Mouse (Mus musculus) kidney, postnatal 0 days (tissue): Measurements from ENCODE around the gene Olfr186. TPM values are rescaled to one million over a fixed set of nuclear protein-coding genes. Genes with fewer than 3 reads are reported as not detected.
"Not testable (repeated sequence)": the region's sequence is repeated elsewhere in the genome, so short reads cannot be mapped to it uniquely, and the experiment has no call there.

ENCODE experiments used
- ATAC-seq: fragments of 200-750 bp; cut with Nextera tagmentation; replicated peaks from 2 replicates; pipeline ENCODE4 v1.8.0; 2017; ENCODE audit warnings: low read depth, moderate number of reproducible peaks, moderate TSS enrichment, moderate library complexity; ENCODE audit not compliant: low FRiP score
- DNase-seq: peaks from one replicate; pipeline ENCODE4 v3.0.0-alpha.2; 2016; ENCODE audit warnings: low spot score
- H3K27ac ChIP-seq: fragments of 300-500 bp; sonication (generic); 2 replicates; pipeline ENCODE4 v1.5.1; 2014; ENCODE audit warnings: mild to moderate bottlenecking
- H3K27me3 ChIP-seq: fragments of 300-500 bp; sonication (generic); 2 replicates; pipeline ENCODE4 v1.6.1; 2014; ENCODE audit warnings: low read length, mixed read lengths; ENCODE audit not compliant: insufficient read depth
- H3K36me3 ChIP-seq: fragments of 300-500 bp; sonication (generic); 2 replicates; pipeline ENCODE4 v1.6.1; 2014; ENCODE audit warnings: low read length, mixed read lengths; ENCODE audit not compliant: insufficient read depth
- H3K4me1 ChIP-seq: fragments of 300-500 bp; sonication (generic); replicated peaks from 2 replicates; pipeline ENCODE4 v1.6.1; 2014; ENCODE audit warnings: antibody characterized with exemption, low read length, mixed read lengths; ENCODE audit not compliant: insufficient read depth
- H3K4me2 ChIP-seq: fragments of 300-500 bp; sonication (generic); 2 replicates; pipeline ENCODE4 v1.6.1; 2014; ENCODE audit warnings: mild to moderate bottlenecking, low read length, moderate library complexity, mixed read lengths
- H3K4me3 ChIP-seq: fragments of 300-500 bp; sonication (generic); replicated peaks from 2 replicates; pipeline ENCODE4 v1.5.1; 2014; ENCODE audit warnings: low read depth, low read length
- H3K9ac ChIP-seq: fragments of 300-500 bp; sonication (generic); 2 replicates; pipeline ENCODE4 v1.6.1; 2014; ENCODE audit warnings: low read depth, low read length
- H3K9me3 ChIP-seq: fragments of 300-500 bp; sonication (generic); replicated peaks from 2 replicates; pipeline ENCODE4 v1.6.1; 2016; ENCODE audit warnings: low read length, inconsistent platforms, mixed read lengths
- CTCF ChIP-seq: IDR thresholded peaks from 2 replicates; pipeline ENCODE4 v1.5.1; 2016; ENCODE audit warnings: antibody characterized with exemption, low read depth, mild to moderate bottlenecking, moderate library complexity
- whole genome bisulfite sequencing: fragments of 180-500 bp; shearing (Covaris S2); extraction: QIAGEN DNeasy Blood & Tissue Kit; methylation state at CpG from one replicate; pipeline ENCODE4 v1.1.7; 2014; 5-methylcytosine and 5-hydroxymethylcytosine counted together
- polyA plus RNA-seq: library from polyadenylated mRNA; unstranded; fragments of >200 nt; fragmentation: Nextera tagmentation; extraction: Ambion mirVana; gene quantifications from 2 replicates; pipeline ENCODE4 v1.2.1, GENCODE M21; 2015

Olfr186 gene
- polyA plus RNA-seq, result not detected in 2 replicates

GRCm38 (mm10) chr16:59030191-59030590 lies at the start of gene Olfr186:
TSS of gene Olfr186 (minus strand) at chr16:59030291.
- Histone ChIP-seq H3K4me2 (no peak within 1 kb of the TSS), H3K9me3 (no peaks in the 10 kb centered on the region), H3K27ac (no peak within 1 kb of the TSS), H3K36me3 (no peaks in the 10 kb centered on the region), H3K27me3 (no peaks in the 10 kb centered on the region), H3K9ac (no peak within 1 kb of the TSS), H3K4me3 (no peak within 1 kb of the TSS), H3K4me1 (no peaks in the 10 kb centered on the region)
- no peak for TF ChIP-seq CTCF
- ATAC-seq (no peak), DNase-seq (no peak)
- WGBS, result 87% methylated on average over 4 of the region's 4 CpGs

- no peaks in the 10 kb centered on the region for H3K4me1 ChIP-seq
- H3K4me3 ChIP-seq, result no peak within 1 kb of the TSS
- no peaks in the 10 kb centered on the region for H3K27me3 ChIP-seq
- WGBS, result 84% methylated on average over 5 of the region's 5 CpGs
- H3K4me2 ChIP-seq, result no peak within 1 kb of the TSS
- ATAC-seq (no peak), DNase-seq (no peak)
- no peaks in the 10 kb centered on the region for H3K36me3 ChIP-seq
- no peak within 1 kb of the TSS for H3K9ac ChIP-seq
- no peak for TF ChIP-seq CTCF
- H3K9me3 ChIP-seq, result no peaks in the 10 kb centered on the region
- no peak within 1 kb of the TSS for H3K27ac ChIP-seq
Observed at GRCm38 (mm10) chr16:59077905-59078304, 47.8 kb upstream of the Olfr186 start, which contains the start of gene Olfr190. TSS of gene Olfr190 (minus strand) at chr16:59078005.

- DNase-seq (no peak), ATAC-seq (no peak)
- no peak overlapping the region for H3K4me3 ChIP-seq
- no peaks in the 10 kb centered on the region for H3K4me1 ChIP-seq
- TF ChIP-seq CTCF, result no peak
- H3K36me3 ChIP-seq, result no peaks in the 10 kb centered on the region
- H3K27me3 ChIP-seq, result no peaks in the 10 kb centered on the region
- H3K4me2 ChIP-seq, result no peak overlapping the region
- H3K9me3 ChIP-seq, result no peaks in the 10 kb centered on the region
- no peak overlapping the region for H3K9ac ChIP-seq
- no peak overlapping the region for H3K27ac ChIP-seq
- 76% methylated on average over 1 of the region's 1 CpGs for WGBS
Observed at GRCm38 (mm10) chr16:59073520-59073919, 43.4 kb upstream of the Olfr186 start.

DNA sequence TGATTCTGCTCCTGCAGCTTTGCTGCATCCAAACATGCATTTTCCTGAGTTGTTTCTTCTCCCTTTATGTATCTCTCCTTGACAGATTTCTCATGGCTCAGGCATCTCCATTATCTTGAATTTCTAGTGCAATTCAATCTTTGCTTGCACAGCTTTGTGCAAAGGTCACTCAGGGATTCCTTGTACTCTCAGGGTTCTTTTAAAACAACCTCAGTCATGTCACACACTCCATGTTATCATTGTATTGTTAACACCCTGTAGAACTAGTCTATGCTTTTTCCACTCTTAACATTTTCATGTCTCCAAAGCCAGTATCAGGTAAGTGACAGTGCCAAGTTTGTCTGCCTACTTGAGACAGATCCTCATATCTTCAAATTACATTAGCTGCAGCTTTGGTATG lies 41.7 kb upstream of the Olfr186 start:
- Histone ChIP-seq H3K9ac (no peak overlapping the region), H3K9me3 (no peaks in the 10 kb centered on the region), H3K27me3 (no peaks in the 10 kb centered on the region), H3K4me2 (no peak overlapping the region), H3K36me3 (no peaks in the 10 kb centered on the region), H3K4me3 (no peak overlapping the region), H3K27ac (no peak overlapping the region), H3K4me1 (no peaks in the 10 kb centered on the region)
- no peak for DNase-seq
- TF ChIP-seq CTCF, result no peak
- no peak for ATAC-seq

- not testable (repeated sequence) for DNase-seq, ATAC-seq
- WGBS, result 66% methylated on average over 3 of the region's 3 CpGs
Observed at GRCm38 (mm10) chr16:59062411-59062810, 32.3 kb upstream of the Olfr186 start.

GRCm38 (mm10) chr16:59049286-59049685 lies 19.2 kb upstream of the Olfr186 start:
- ATAC-seq, DNase-seq, H3K4me3 ChIP-seq, H3K4me1 ChIP-seq, H3K36me3 ChIP-seq, H3K4me2 ChIP-seq, H3K9me3 ChIP-seq, H3K27ac ChIP-seq, H3K9ac ChIP-seq, H3K27me3 ChIP-seq: not testable (repeated sequence)
- 87% methylated on average over 2 of the region's 2 CpGs for WGBS

More at GRCm38 (mm10) chr16:59062411-59062810, 32.3 kb upstream of the Olfr186 start:
- H3K27me3 ChIP-seq, H3K27ac ChIP-seq, H3K9me3 ChIP-seq, H3K36me3 ChIP-seq, H3K4me3 ChIP-seq, H3K4me2 ChIP-seq, H3K9ac ChIP-seq, H3K4me1 ChIP-seq: not testable (repeated sequence)

- Histone ChIP-seq H3K9me3 (no peaks in the 10 kb centered on the region), H3K4me3 (no peak overlapping the region), H3K9ac (no peak overlapping the region), H3K4me1 (no peaks in the 10 kb centered on the region), H3K27ac (no peak overlapping the region), H3K27me3 (no peaks in the 10 kb centered on the region), H3K4me2 (no peak overlapping the region), H3K36me3 (no peaks in the 10 kb centered on the region)
- DNase-seq, result no peak
- TF ChIP-seq CTCF, result no peak
- 68% methylated on average over 1 of the region's 1 CpGs for WGBS
- no peak for ATAC-seq
Observed at GRCm38 (mm10) chr16:59048860-59049259, 18.8 kb upstream of the Olfr186 start.
